Mouse (Mus musculus): ENCODE results near the gene Gatad2b. TPM values are rescaled to one million over a fixed set of nuclear protein-coding genes. Genes with fewer than 3 reads are reported as not detected.

The Gatad2b gene
- polyA plus RNA-seq, 1 experiment from 2014 or later = 14.3 TPM

- Histone ChIP-seq H3K4me1 (ENCODE audit: control insufficient read depth, insufficient read depth, low read length) (no peaks in the 10 kb centered on the region), H3K4me3 (ENCODE audit: low read depth, low read length) (no peak overlapping the region), H3K4me2 (no peak overlapping the region), H3K9ac (ENCODE audit: low read depth, low read length) (no peak overlapping the region), H3K27ac (ENCODE audit: low read depth, low read length) (no peak overlapping the region), H3K9me3 (replicated peaks; ENCODE audit: control insufficient read depth, low read length) (no peaks in the 10 kb centered on the region), H3K27me3 (ENCODE audit: control insufficient read depth, insufficient read depth, low read length) (no peaks in the 10 kb centered on the region), H3K36me3 (ENCODE audit: control insufficient read depth, insufficient read depth, low read length) (no peaks in the 10 kb centered on the region)
- ATAC-seq (replicated peaks; ENCODE audit: insufficient number of reproducible peaks, low FRiP score, low TSS enrichment) = no peak
Measured at GRCm38 (mm10) chr3:90309589-90309988, 16.6 kb downstream of the Gatad2b start.

GRCm38 (mm10) chr3:90313367-90313766, 20.4 kb downstream of the Gatad2b start:
- no peaks in the 10 kb centered on the region for H3K27me3 ChIP-seq (ENCODE audit: control insufficient read depth, insufficient read depth, low read length)
- no peak overlapping the region for H3K4me3 ChIP-seq (ENCODE audit: low read depth, low read length)
- no peak overlapping the region for H3K4me2 ChIP-seq
- H3K36me3 ChIP-seq (ENCODE audit: control insufficient read depth, insufficient read depth, low read length) = no peaks in the 10 kb centered on the region
- no peaks in the 10 kb centered on the region for H3K9me3 ChIP-seq (replicated peaks; ENCODE audit: control insufficient read depth, low read length)
- no peak for ATAC-seq (replicated peaks; ENCODE audit: insufficient number of reproducible peaks, low FRiP score, low TSS enrichment)
- H3K4me1 ChIP-seq (ENCODE audit: control insufficient read depth, insufficient read depth, low read length) = no peaks in the 10 kb centered on the region
- H3K9ac ChIP-seq (ENCODE audit: low read depth, low read length) = no peak overlapping the region
- no peak overlapping the region for H3K27ac ChIP-seq (ENCODE audit: low read depth, low read length)

GRCm38 (mm10) chr3:90314241-90314640, 21.3 kb downstream of the Gatad2b start:
- Histone ChIP-seq H3K9me3 (replicated peaks; ENCODE audit: control insufficient read depth, low read length) (no peaks in the 10 kb centered on the region), H3K27me3 (ENCODE audit: control insufficient read depth, insufficient read depth, low read length) (no peaks in the 10 kb centered on the region), H3K4me3 (ENCODE audit: low read depth, low read length) (no peak overlapping the region), H3K4me1 (ENCODE audit: control insufficient read depth, insufficient read depth, low read length) (no peaks in the 10 kb centered on the region), H3K9ac (ENCODE audit: low read depth, low read length) (no peak overlapping the region), H3K4me2 (no peak overlapping the region), H3K27ac (ENCODE audit: low read depth, low read length) (no peak overlapping the region), H3K36me3 (ENCODE audit: control insufficient read depth, insufficient read depth, low read length) (no peaks in the 10 kb centered on the region)
- no peak for ATAC-seq (replicated peaks; ENCODE audit: insufficient number of reproducible peaks, low FRiP score, low TSS enrichment)

- no peaks in the 10 kb centered on the region for H3K36me3 ChIP-seq (ENCODE audit: control insufficient read depth, insufficient read depth, low read length)
- 74% methylated on average over 6 of the region's 6 CpGs for WGBS (ENCODE audit: insufficient replicate concordance)
- H3K27me3 ChIP-seq (ENCODE audit: control insufficient read depth, insufficient read depth, low read length) = no peaks in the 10 kb centered on the region
- H3K27ac ChIP-seq (ENCODE audit: low read depth, low read length) = no peak overlapping the region
- H3K4me2 ChIP-seq = no peak overlapping the region
- H3K9me3 ChIP-seq (replicated peaks; ENCODE audit: control insufficient read depth, low read length) = no peaks in the 10 kb centered on the region
- H3K4me1 ChIP-seq (ENCODE audit: control insufficient read depth, insufficient read depth, low read length) = peaks cover 16% of the 10 kb centered on the region
- H3K9ac ChIP-seq (ENCODE audit: low read depth, low read length) = no peak overlapping the region
- H3K4me3 ChIP-seq (ENCODE audit: low read depth, low read length) = no peak overlapping the region
- ATAC-seq (replicated peaks; ENCODE audit: insufficient number of reproducible peaks, low FRiP score, low TSS enrichment) = no peak
Measured at GRCm38 (mm10) chr3:90322289-90322688, 29.3 kb downstream of the Gatad2b start.

GRCm38 (mm10) chr3:90323119-90323518, 30.1 kb downstream of the Gatad2b start:
- Histone ChIP-seq H3K27ac (ENCODE audit: low read depth, low read length) (peak overlapping the region; percentile 47; the same call in 1 of the 2 replicates), H3K4me1 (ENCODE audit: control insufficient read depth, insufficient read depth, low read length) (peaks cover 16% of the 10 kb centered on the region), H3K9ac (ENCODE audit: low read depth, low read length) (no peak overlapping the region), H3K36me3 (ENCODE audit: control insufficient read depth, insufficient read depth, low read length) (no peaks in the 10 kb centered on the region), H3K27me3 (ENCODE audit: control insufficient read depth, insufficient read depth, low read length) (no peaks in the 10 kb centered on the region), H3K4me2 (peak overlapping the region; percentile 25; the same call in 1 of the 2 replicates), H3K4me3 (ENCODE audit: low read depth, low read length) (no peak overlapping the region), H3K9me3 (replicated peaks; ENCODE audit: control insufficient read depth, low read length) (no peaks in the 10 kb centered on the region)
- ATAC-seq (replicated peaks; ENCODE audit: insufficient number of reproducible peaks, low FRiP score, low TSS enrichment) = 0 out of 2 replicates have a peak, but pooled peaks have one; percentile 22
- 35% methylated on average over 5 of the region's 5 CpGs for WGBS (ENCODE audit: insufficient replicate concordance)

GRCm38 (mm10) chr3:90332485-90332884, 39.5 kb downstream of the Gatad2b start:
- no peaks in the 10 kb centered on the region for H3K36me3 ChIP-seq (ENCODE audit: control insufficient read depth, insufficient read depth, low read length)
- 88% methylated on average over 5 of the region's 5 CpGs for WGBS (ENCODE audit: insufficient replicate concordance)
- H3K9ac ChIP-seq (ENCODE audit: low read depth, low read length) = no peak overlapping the region
- H3K27ac ChIP-seq (ENCODE audit: low read depth, low read length) = no peak overlapping the region; the same call in 1 of the 2 replicates
- no peaks in the 10 kb centered on the region for H3K27me3 ChIP-seq (ENCODE audit: control insufficient read depth, insufficient read depth, low read length)
- ATAC-seq (replicated peaks; ENCODE audit: insufficient number of reproducible peaks, low FRiP score, low TSS enrichment) = no peak
- H3K4me3 ChIP-seq (ENCODE audit: low read depth, low read length) = no peak overlapping the region
- H3K4me2 ChIP-seq = no peak overlapping the region
- H3K9me3 ChIP-seq (replicated peaks; ENCODE audit: control insufficient read depth, low read length) = no peaks in the 10 kb centered on the region
- H3K4me1 ChIP-seq (ENCODE audit: control insufficient read depth, insufficient read depth, low read length) = no peaks in the 10 kb centered on the region

- Histone ChIP-seq H3K36me3 (ENCODE audit: control insufficient read depth, insufficient read depth, low read length) (no peaks in the 10 kb centered on the region), H3K4me2 (no peak overlapping the region), H3K9me3 (replicated peaks; ENCODE audit: control insufficient read depth, low read length) (no peaks in the 10 kb centered on the region), H3K9ac (ENCODE audit: low read depth, low read length) (no peak overlapping the region), H3K4me3 (ENCODE audit: low read depth, low read length) (no peak overlapping the region), H3K27ac (ENCODE audit: low read depth, low read length) (no peak overlapping the region), H3K27me3 (ENCODE audit: control insufficient read depth, insufficient read depth, low read length) (no peaks in the 10 kb centered on the region), H3K4me1 (ENCODE audit: control insufficient read depth, insufficient read depth, low read length) (no peaks in the 10 kb centered on the region; the same call in 1 of the 2 replicates)
- no peak for ATAC-seq (replicated peaks; ENCODE audit: insufficient number of reproducible peaks, low FRiP score, low TSS enrichment)
Measured at GRCm38 (mm10) chr3:90335517-90335916, 42.5 kb downstream of the Gatad2b start.

- ATAC-seq (replicated peaks; ENCODE audit: insufficient number of reproducible peaks, low FRiP score, low TSS enrichment) = no peak
Measured at GRCm38 (mm10) chr3:90338190-90338589, 45.2 kb downstream of the Gatad2b start.

GRCm38 (mm10) chr3:90340177-90340576, 47.2 kb downstream of the Gatad2b start:
- Histone ChIP-seq H3K4me1 (ENCODE audit: control insufficient read depth, insufficient read depth, low read length) (no peaks in the 10 kb centered on the region; the same call in 1 of the 2 replicates), H3K27me3 (ENCODE audit: control insufficient read depth, insufficient read depth, low read length) (no peaks in the 10 kb centered on the region), H3K36me3 (ENCODE audit: control insufficient read depth, insufficient read depth, low read length) (peaks cover 11% of the 10 kb centered on the region), H3K4me3 (ENCODE audit: low read depth, low read length) (no peak overlapping the region), H3K9me3 (replicated peaks; ENCODE audit: control insufficient read depth, low read length) (no peaks in the 10 kb centered on the region), H3K9ac (ENCODE audit: low read depth, low read length) (no peak overlapping the region), H3K4me2 (no peak overlapping the region), H3K27ac (ENCODE audit: low read depth, low read length) (no peak overlapping the region)
- no peak for ATAC-seq (replicated peaks; ENCODE audit: insufficient number of reproducible peaks, low FRiP score, low TSS enrichment)

More at GRCm38 (mm10) chr3:90338190-90338589, 45.2 kb downstream of the Gatad2b start:
- no peak overlapping the region for H3K4me2 ChIP-seq
- no peaks in the 10 kb centered on the region; the same call in 1 of the 2 replicates for H3K4me1 ChIP-seq (ENCODE audit: control insufficient read depth, insufficient read depth, low read length)
- no peak overlapping the region for H3K27ac ChIP-seq (ENCODE audit: low read depth, low read length)
- H3K36me3 ChIP-seq (ENCODE audit: control insufficient read depth, insufficient read depth, low read length) = peaks cover 11% of the 10 kb centered on the region
- no peak overlapping the region for H3K9ac ChIP-seq (ENCODE audit: low read depth, low read length)
- no peaks in the 10 kb centered on the region for H3K9me3 ChIP-seq (replicated peaks; ENCODE audit: control insufficient read depth, low read length)
- H3K4me3 ChIP-seq (ENCODE audit: low read depth, low read length) = no peak overlapping the region
- WGBS (ENCODE audit: insufficient replicate concordance) = 73% methylated on average over 3 of the region's 3 CpGs
- H3K27me3 ChIP-seq (ENCODE audit: control insufficient read depth, insufficient read depth, low read length) = no peaks in the 10 kb centered on the region
